ENCODE assay signal across 8 mouse cellular contexts in genomic region chr7:16387160-16388041, GRCm38 (mm10). TPM values are rescaled to one million over a fixed set of nuclear protein-coding genes. Genes with fewer than 3 reads are reported as not detected.
A peak's percentile ranks its signal among the peaks of the same experiment; 100 is the strongest.
DNase-seq lines count a peak whose midpoint lies in the region; ATAC-seq and TF ChIP-seq lines count a peak whose summit lies in the region.

Gene Sae1, minus strand, starts transcription at chr7:16387806.

- H3K4me2 ChIP-seq in kidney, embryonic 15.5 days = peak within 1 kb of the TSS; percentile 87

- ATAC-seq in kidney, embryonic 15.5 days (replicated peaks; ENCODE audit: low FRiP score) = peak; percentile 97
- ATAC-seq in monocyte, adult 5-6 weeks (replicated peaks; ENCODE audit: insufficient number of reproducible peaks, low FRiP score, low TSS enrichment, poor library complexity, severe bottlenecking) = peak; percentile 91

- DNase-seq in A20 (ENCODE audit: low read depth, low spot score) (peak; percentile 96), liver (peak; percentile 97)
- peak; percentile 98 for DNase-seq in heart, embryonic 10.5 days (ENCODE audit: low spot score)
- DNase-seq in spleen, postnatal 4 days (ENCODE audit: low spot score in 2 of 2) = peak; percentile 96 to 98

- H3K27ac ChIP-seq in bone marrow macrophage, adult 2 months (ENCODE audit: insufficient read depth, low read depth, low read length) = peak within 1 kb of the TSS; percentile 65
- H3K27ac ChIP-seq in embryonic fibroblast, embryonic 13.5 days (ENCODE audit: insufficient read depth, low read length) = peak within 1 kb of the TSS; percentile 50
- H3K27ac ChIP-seq in heart, embryonic 10.5 days = peak within 1 kb of the TSS; percentile 97
- H3K27ac ChIP-seq in kidney, embryonic 15.5 days = peak within 1 kb of the TSS; percentile 90

- TF ChIP-seq POLR2A in bone marrow macrophage, adult 2 months (IDR thresholded peaks at IDR 0.05; ENCODE audit: borderline replicate concordance, low read depth, low read length) = no peak
- TF ChIP-seq POLR2A in embryonic fibroblast, embryonic 13.5 days (IDR thresholded peaks at IDR 0.05; ENCODE audit: low read depth, low read length) = peak; percentile 91

- no peak for TF ChIP-seq CTCF in bone marrow macrophage, adult 2 months (IDR thresholded peaks at IDR 0.05; ENCODE audit: low read depth, low read length)
- TF ChIP-seq CTCF in embryonic fibroblast, embryonic 13.5 days (IDR thresholded peaks at IDR 0.05; ENCODE audit: borderline replicate concordance, insufficient read depth, low read length) = no peak

- WGBS in heart, embryonic 10.5 days = under 1% methylated on average over 58 of the region's 58 CpGs
- WGBS in kidney, embryonic 15.5 days = under 1% methylated on average over 53 of the region's 58 CpGs

- H3K4me3 ChIP-seq in bone marrow macrophage, adult 2 months (ENCODE audit: insufficient read depth, low read length) = peak within 1 kb of the TSS; percentile 98
- H3K4me3 ChIP-seq in embryonic fibroblast, embryonic 13.5 days (ENCODE audit: insufficient read depth, low read length) = peak within 1 kb of the TSS; percentile 83
- H3K4me3 ChIP-seq in heart, embryonic 10.5 days = peak within 1 kb of the TSS; percentile 99
- peak within 1 kb of the TSS; percentile 96 for H3K4me3 ChIP-seq in kidney, embryonic 15.5 days (replicated peaks)

- peaks cover 23% of the 10 kb centered on the region for H3K4me1 ChIP-seq in bone marrow macrophage, adult 2 months (ENCODE audit: control insufficient read depth, insufficient read depth, low read length)
- H3K4me1 ChIP-seq in embryonic fibroblast, embryonic 13.5 days (ENCODE audit: control insufficient read depth, insufficient read depth, low read length) = peaks cover 8% of the 10 kb centered on the region
- H3K4me1 ChIP-seq in heart, embryonic 10.5 days = peaks cover 12% of the 10 kb centered on the region
- H3K4me1 ChIP-seq in kidney, embryonic 15.5 days = peaks cover 26% of the 10 kb centered on the region

- H3K9ac ChIP-seq in kidney, embryonic 15.5 days = peak within 1 kb of the TSS; percentile 99

- peaks cover 29% of the 10 kb centered on the region for H3K36me3 ChIP-seq in heart, embryonic 10.5 days
- H3K36me3 ChIP-seq in kidney, embryonic 15.5 days = peaks cover 20% of the 10 kb centered on the region

- no peaks in the 10 kb centered on the region for H3K9me3 ChIP-seq in heart, embryonic 10.5 days
- H3K9me3 ChIP-seq in kidney, embryonic 15.5 days (replicated peaks) = no peaks in the 10 kb centered on the region

- H3K27me3 ChIP-seq in heart, embryonic 10.5 days (ENCODE audit: insufficient read depth, poor library complexity, severe bottlenecking) = no peaks in the 10 kb centered on the region
- no peaks in the 10 kb centered on the region for H3K27me3 ChIP-seq in kidney, embryonic 15.5 days

RNA-seq across cellular contexts. Expression of gene Sae1, which starts in this region (rescaled TPM):
- 57.2 and 59.3 TPM in 2 replicates for polyA plus RNA-seq in bone marrow macrophage, adult 2 months (2012; ENCODE audit: insufficient read depth, insufficient read length, missing spikeins)
- 125 and 133 TPM in 2 replicates for polyA plus RNA-seq in embryonic fibroblast, embryonic 13.5 days (2011; ENCODE audit: insufficient read length, low read depth, missing spikeins)
- 302 and 359 TPM in 2 replicates for polyA plus RNA-seq in heart, embryonic 10.5 days (2016; fragmentation: Nextera tagmentation; extraction: Ambion mirVana)
- 327 and 334 TPM in 2 replicates for polyA plus RNA-seq in kidney, embryonic 15.5 days (2015; fragmentation: Nextera tagmentation; extraction: Ambion mirVana)
- 108 to 150 TPM (median 134 TPM) in 3 replicates for total RNA-seq in monocyte, adult 5-6 weeks (2017)

Comparison
In these comparisons a context has a peak if more than half of its experiments do, and no peak if none do; other contexts are left out.
1. Peak in every context shown above with its lines: DNase-seq, ATAC-seq, H3K4me3 ChIP-seq and H3K27ac ChIP-seq.